Mouse (Mus musculus) stomach, embryonic 16.5 days (tissue): ENCODE measurements around the gene Gmppa. TPM values are rescaled to one million over a fixed set of nuclear protein-coding genes. Genes with fewer than 3 reads are reported as not detected.
A peak's percentile ranks its signal among the peaks of the same experiment; 100 is the strongest.

ENCODE experiments used
- ATAC-seq: fragments of 200-750 bp; cut with Nextera tagmentation; 2 replicates; pipeline ENCODE4 v1.8.0; 2017; ENCODE audit warnings: moderate number of reproducible peaks, moderate TSS enrichment; ENCODE audit not compliant: insufficient read depth, low FRiP score
- H3K27ac ChIP-seq: fragments of 300-500 bp; sonication (generic); 2 replicates; pipeline ENCODE4 v1.5.1; 2014; ENCODE audit warnings: low read length
- H3K27me3 ChIP-seq: fragments of 300-500 bp; sonication (generic); 2 replicates; pipeline ENCODE4 v1.6.1; 2014; ENCODE audit warnings: low read length, control low read depth, mixed read lengths; ENCODE audit not compliant: control insufficient read depth, insufficient read depth
- H3K36me3 ChIP-seq: fragments of 300-500 bp; sonication (generic); 2 replicates; pipeline ENCODE4 v1.6.1; 2014; ENCODE audit warnings: low read length; ENCODE audit not compliant: control insufficient read depth, insufficient read depth
- H3K4me1 ChIP-seq: fragments of 300-500 bp; sonication (generic); 2 replicates; pipeline ENCODE4 v1.6.1; 2014; ENCODE audit warnings: low read length, control low read depth, mixed read lengths; ENCODE audit not compliant: control insufficient read depth, insufficient read depth
- H3K4me2 ChIP-seq: fragments of 300-500 bp; sonication (generic); 2 replicates; pipeline ENCODE4 v1.6.1; 2014; ENCODE audit warnings: low read depth, low read length, mixed read lengths
- H3K4me3 ChIP-seq: fragments of 300-500 bp; sonication (generic); replicated peaks from 2 replicates; pipeline ENCODE4 v1.5.1; 2014; ENCODE audit warnings: mild to moderate bottlenecking, low read length
- H3K9ac ChIP-seq: fragments of 300-500 bp; sonication (generic); 2 replicates; pipeline ENCODE4 v1.6.1; 2014; ENCODE audit warnings: low read length
- H3K9me3 ChIP-seq: fragments of 300-500 bp; sonication (generic); replicated peaks from 2 replicates; pipeline ENCODE4 v1.6.1; 2016; ENCODE audit warnings: low read length, control low read depth; ENCODE audit not compliant: control insufficient read depth
- WGBS: fragments of 180-500 bp; shearing (Covaris S2); extraction: QIAGEN DNeasy Blood & Tissue Kit; methylation state at CpG from one replicate; pipeline ENCODE4 v1.1.7; 2014; 5-methylcytosine and 5-hydroxymethylcytosine counted together
- polyA plus RNA-seq: library from polyadenylated mRNA; unstranded; fragments of >200 nt; fragmentation: Nextera tagmentation; extraction: Ambion mirVana; gene quantifications from 2 replicates; pipeline ENCODE4 v1.2.1, GENCODE M21; 2015

The Gmppa gene
- polyA plus RNA-seq, 1 experiment from 2014 or later, result 104 TPM

DNA sequence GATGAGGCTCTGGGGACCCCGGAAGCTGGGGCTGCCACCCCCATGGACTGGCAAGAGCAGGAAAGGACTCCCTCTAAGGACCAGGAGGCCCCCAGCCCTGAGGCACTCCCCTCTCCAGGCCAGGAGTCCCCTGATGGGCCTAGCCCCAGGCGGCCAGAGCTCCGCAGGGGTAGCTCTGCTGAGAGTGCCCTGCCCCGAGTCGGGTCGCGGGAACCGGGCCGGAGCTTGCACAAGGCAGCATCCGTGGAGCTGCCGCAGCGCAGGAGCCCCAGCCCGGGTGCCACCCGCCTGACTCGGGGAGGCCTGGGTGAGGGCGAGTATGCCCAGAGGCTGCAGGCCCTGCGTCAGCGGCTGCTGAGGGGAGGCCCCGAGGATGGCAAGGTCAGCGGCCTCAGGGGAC is 13.9 kb upstream of the Gmppa start:
- ATAC-seq, result no peak
- WGBS, result 26% methylated on average over 20 of the region's 20 CpGs
- Histone ChIP-seq H3K4me1 (peaks cover 4% of the 10 kb centered on the region; the same call in 1 of the 2 replicates), H3K36me3 (no peaks in the 10 kb centered on the region), H3K9ac (peak overlapping the region; percentile 10; the same call in 1 of the 2 replicates), H3K27me3 (peaks cover 35% of the 10 kb centered on the region), H3K9me3 (no peaks in the 10 kb centered on the region), H3K4me2 (no peak overlapping the region), H3K4me3 (no peak overlapping the region), H3K27ac (no peak overlapping the region)

DNA sequence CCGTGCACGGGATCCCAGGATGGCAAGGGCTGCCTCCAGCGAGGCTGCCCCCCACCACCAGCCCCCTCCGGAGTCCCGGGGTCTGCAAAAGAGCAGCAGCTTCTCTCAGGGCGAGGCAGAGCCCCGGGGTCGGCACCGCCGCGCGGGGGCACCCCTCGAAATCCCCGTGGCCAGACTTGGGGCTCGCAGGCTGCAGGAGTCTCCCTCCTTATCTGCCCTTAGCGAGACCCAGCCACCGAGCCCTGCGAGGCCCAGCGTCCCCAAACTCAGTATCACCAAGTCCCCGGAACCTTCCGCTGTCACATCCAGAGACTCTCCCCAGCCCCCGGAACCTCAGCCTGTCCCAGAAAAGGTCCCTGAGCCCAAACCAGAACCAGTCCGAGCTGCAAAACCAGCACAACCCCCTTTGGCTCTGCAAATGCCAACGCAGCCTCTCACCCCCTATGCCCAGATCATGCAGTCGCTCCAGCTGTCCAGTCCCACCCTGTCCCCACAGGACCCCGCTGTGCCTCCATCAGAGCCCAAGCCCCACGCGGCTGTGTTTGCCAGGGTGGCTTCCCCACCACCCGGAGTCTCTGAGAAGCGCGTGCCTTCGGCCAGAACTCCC is 13.4 kb upstream of the Gmppa start:
- Histone ChIP-seq H3K27ac (no peak overlapping the region), H3K36me3 (no peaks in the 10 kb centered on the region), H3K4me2 (peak overlapping the region; percentile 53), H3K9me3 (no peaks in the 10 kb centered on the region), H3K9ac (peak overlapping the region; percentile 47), H3K4me1 (peaks cover 4% of the 10 kb centered on the region; the same call in 1 of the 2 replicates), H3K4me3 (peak overlapping the region; percentile 30), H3K27me3 (peaks cover 35% of the 10 kb centered on the region)
- 19% methylated on average over 32 of the region's 32 CpGs for WGBS
- ATAC-seq, result 0 out of 2 replicates have a peak, but pooled peaks have one; percentile 19

DNA sequence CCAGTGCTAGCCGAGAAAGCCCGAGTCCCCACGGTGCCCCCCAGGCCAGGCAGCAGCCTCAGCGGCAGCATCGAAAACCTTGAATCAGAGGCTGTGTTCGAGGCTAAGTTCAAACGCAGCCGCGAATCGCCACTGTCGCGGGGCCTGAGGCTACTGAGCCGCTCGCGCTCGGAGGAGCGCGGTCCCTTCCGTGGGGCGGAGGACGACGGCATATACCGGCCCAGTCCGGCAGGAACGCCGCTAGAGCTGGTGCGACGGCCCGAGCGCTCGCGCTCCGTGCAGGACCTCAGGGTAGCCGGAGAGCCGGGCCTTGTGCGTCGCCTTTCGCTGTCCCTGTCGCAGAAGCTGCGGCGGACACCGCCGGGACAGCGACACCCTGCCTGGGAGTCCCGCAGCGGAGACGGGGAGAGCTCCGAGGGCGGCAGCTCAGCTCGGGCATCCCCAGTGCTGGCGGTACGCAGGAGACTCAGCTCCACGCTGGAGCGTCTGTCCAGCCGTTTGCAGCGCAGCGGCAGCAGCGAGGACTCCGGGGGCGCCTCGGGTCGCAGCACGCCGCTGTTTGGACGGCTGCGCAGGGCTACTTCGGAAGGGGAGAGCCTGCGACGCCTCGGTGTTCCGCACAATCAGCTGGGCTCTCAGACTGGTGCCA is 12.8 kb upstream of the Gmppa start:
- H3K27ac ChIP-seq, result no peak overlapping the region
- H3K4me3 ChIP-seq, result peak overlapping the region; percentile 30
- whole genome bisulfite sequencing, result 8% methylated on average over 71 of the region's 71 CpGs
- H3K9ac ChIP-seq, result peak overlapping the region; percentile 47
- no peaks in the 10 kb centered on the region for H3K36me3 ChIP-seq
- peak overlapping the region; percentile 53 for H3K4me2 ChIP-seq
- H3K27me3 ChIP-seq, result peaks cover 35% of the 10 kb centered on the region
- H3K4me1 ChIP-seq, result peaks cover 4% of the 10 kb centered on the region; the same call in 1 of the 2 replicates
- 0 out of 2 replicates have a peak, but pooled peaks have one; percentile 22 for ATAC-seq
- no peaks in the 10 kb centered on the region for H3K9me3 ChIP-seq

DNA sequence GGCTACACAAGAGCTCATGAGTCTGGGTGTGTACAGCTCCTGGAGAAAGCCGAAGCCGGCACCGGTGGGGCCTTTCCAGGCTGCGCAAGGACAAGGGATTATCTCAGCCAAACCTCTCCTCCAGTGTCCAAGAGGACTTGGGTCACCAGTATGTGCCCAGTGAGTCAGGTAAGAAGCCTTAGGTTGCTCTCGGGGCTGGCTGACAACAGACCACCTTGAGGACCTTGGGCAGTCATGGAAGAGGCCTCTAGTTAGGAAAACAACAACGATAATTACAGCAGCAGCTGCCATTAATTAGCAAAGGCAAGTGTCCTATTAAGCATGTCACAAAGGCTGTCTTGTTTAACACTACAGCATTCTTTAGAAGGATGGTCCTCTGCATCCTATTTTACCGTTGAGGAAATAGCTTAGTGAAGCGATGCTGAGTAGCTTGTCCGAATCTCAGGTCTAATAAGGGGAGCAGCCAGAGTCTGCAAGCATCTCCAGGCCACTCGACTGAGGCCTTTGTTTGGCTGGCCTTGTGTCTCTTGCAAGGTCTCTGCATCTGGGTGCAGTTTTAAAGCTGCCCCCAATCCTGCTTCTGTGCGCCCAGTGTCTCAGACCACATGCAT is 11.8 kb upstream of the Gmppa start:
- WGBS, result 78% methylated on average over 11 of the region's 11 CpGs
- Histone ChIP-seq H3K36me3 (no peaks in the 10 kb centered on the region), H3K4me2 (no peak overlapping the region), H3K4me3 (no peak overlapping the region), H3K9me3 (no peaks in the 10 kb centered on the region), H3K4me1 (peaks cover 4% of the 10 kb centered on the region; the same call in 1 of the 2 replicates), H3K9ac (no peak overlapping the region), H3K27ac (no peak overlapping the region), H3K27me3 (peaks cover 35% of the 10 kb centered on the region)
- ATAC-seq, result no peak

DNA sequence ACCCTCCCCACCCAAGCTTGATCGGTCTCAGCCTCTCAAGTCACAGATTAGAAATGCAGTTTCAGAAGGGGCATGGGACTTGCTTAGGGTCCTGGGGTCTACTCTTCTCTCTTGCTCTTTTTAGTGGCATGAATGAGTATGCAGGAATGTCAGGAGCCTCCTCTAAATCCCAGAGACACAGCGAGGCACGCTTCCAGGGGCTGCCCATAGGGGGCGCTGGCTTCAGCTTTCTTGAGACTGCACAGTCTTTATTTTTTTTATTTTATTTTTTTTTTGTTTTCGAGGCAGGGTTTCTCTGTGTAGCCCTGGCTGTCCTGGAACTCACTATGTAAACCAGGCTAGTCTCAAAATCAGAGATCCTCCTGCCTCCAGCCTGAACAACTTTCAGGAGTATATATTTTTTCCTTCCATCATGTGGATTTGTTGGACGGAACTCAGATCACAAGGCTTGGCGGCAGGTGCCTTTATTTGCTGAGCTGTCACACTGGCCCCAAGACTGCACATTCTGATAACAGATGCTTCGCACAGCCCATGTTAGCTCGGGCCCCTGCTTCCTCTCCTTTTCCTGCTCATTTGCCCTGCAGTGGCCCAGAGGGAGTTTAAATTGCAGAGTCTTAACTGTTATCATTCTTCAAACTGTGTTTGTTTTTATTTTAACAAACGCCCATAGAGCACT is 9.8 kb upstream of the Gmppa start:
- no peak overlapping the region for H3K4me3 ChIP-seq
- no peaks in the 10 kb centered on the region for H3K9me3 ChIP-seq
- H3K27me3 ChIP-seq, result peaks cover 29% of the 10 kb centered on the region
- H3K36me3 ChIP-seq, result no peaks in the 10 kb centered on the region
- H3K27ac ChIP-seq, result no peak overlapping the region
- H3K9ac ChIP-seq, result no peak overlapping the region
- 26% methylated on average over 10 of the region's 10 CpGs for WGBS
- ATAC-seq, result no peak
- H3K4me1 ChIP-seq, result peaks cover 4% of the 10 kb centered on the region; the same call in 1 of the 2 replicates
- no peak overlapping the region for H3K4me2 ChIP-seq

DNA sequence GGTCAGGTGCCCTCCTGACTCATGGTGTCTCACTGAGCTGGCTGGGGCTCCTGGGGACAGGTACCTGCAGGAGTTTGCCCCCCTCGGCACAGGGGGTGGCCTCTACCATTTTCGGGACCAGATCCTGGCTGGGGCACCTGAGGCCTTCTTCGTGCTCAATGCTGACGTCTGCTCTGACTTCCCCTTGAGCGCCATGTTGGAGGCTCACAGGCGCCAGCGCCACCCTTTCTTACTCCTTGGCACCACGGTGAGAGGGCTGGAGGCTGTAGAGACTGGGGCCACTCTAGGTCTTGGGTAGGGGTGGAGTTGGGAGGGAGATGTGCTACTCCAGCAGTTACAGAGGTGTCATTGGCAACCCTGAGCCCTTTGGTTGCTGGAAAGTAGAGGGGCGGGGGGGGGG is 3.1 kb downstream of the Gmppa start:
- Histone ChIP-seq H3K36me3 (no peaks in the 10 kb centered on the region), H3K4me3 (no peak overlapping the region), H3K4me1 (peaks cover 13% of the 10 kb centered on the region), H3K9me3 (no peaks in the 10 kb centered on the region), H3K9ac (no peak overlapping the region), H3K27ac (no peak overlapping the region), H3K27me3 (no peaks in the 10 kb centered on the region), H3K4me2 (no peak overlapping the region)
- WGBS, result 70% methylated on average over 8 of the region's 9 CpGs
- ATAC-seq, result no peak

DNA sequence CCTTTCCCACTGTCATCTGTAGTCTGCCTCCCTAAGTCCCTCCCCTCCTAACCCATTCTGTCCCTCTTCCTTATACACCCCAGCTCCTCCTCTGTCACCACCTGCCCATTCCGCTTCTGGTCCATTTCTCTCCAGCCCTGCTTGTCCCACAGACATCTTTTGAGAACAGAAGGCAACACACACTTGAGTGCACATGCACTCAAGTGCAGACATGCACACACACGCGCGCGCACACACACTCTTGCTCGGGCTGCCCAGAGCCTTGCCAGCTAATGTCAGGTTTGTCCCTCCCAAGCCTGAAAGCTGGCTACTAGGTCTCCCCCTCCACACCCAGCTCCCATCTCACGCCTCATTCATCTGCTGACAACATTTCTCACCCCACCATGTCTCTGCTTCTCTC is 4.9 kb downstream of the Gmppa start:
- no peak for ATAC-seq
- Histone ChIP-seq H3K4me3 (no peak overlapping the region), H3K36me3 (no peaks in the 10 kb centered on the region), H3K27me3 (peaks cover 7% of the 10 kb centered on the region), H3K9me3 (no peaks in the 10 kb centered on the region), H3K27ac (no peak overlapping the region), H3K4me1 (peaks cover 17% of the 10 kb centered on the region), H3K9ac (no peak overlapping the region), H3K4me2 (no peak overlapping the region)
- 93% methylated on average over 7 of the region's 7 CpGs for WGBS

DNA sequence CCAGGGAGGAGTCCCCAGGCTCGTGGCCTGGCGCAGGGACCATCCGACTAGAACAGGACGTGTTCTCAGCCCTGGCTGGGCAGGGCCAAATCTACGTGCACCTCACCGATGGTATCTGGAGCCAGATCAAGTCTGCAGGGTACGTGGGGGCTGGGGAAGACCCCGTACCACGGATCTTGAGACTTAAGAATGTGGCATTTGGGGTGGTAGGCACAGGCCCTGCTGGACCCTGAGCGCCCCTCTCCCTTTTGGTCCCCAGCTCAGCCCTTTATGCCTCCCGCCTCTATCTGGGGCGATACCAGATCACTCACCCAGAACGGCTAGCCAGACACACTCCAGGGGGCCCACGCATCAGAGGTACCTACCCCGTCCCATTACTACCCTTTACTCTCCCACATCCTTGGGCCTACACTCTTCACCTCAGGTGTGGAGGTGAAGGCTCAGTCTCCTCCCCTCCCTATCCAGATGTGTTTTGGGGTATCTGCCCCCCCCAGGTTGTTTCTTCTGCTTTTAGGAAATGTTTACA is 5.8 kb downstream of the Gmppa start:
- Histone ChIP-seq H3K4me2 (no peak overlapping the region), H3K4me3 (no peak overlapping the region), H3K27ac (no peak overlapping the region), H3K4me1 (peaks cover 22% of the 10 kb centered on the region), H3K9ac (no peak overlapping the region), H3K36me3 (no peaks in the 10 kb centered on the region), H3K9me3 (no peaks in the 10 kb centered on the region), H3K27me3 (peaks cover 7% of the 10 kb centered on the region)
- ATAC-seq, result no peak
- WGBS, result 88% methylated on average over 15 of the region's 15 CpGs
